Mouse (Mus musculus) G1E (cell line): ENCODE results near the gene Gm48552. TPM values are rescaled to one million over a fixed set of nuclear protein-coding genes. Genes with fewer than 3 reads are reported as not detected.

ENCODE experiments used
- ATAC-seq: 2 replicates; pipeline ENCODE4 v1.8.0; 2016; ENCODE audit warnings: mild to moderate bottlenecking; ENCODE audit not compliant: insufficient number of reproducible peaks, poor library complexity, low FRiP score, severe bottlenecking; ENCODE audit errors: extremely low read depth
- DNase-seq: peaks from one replicate; pipeline ENCODE4 v3.0.0; 2012; ENCODE audit warnings: low spot score
- H3K27me3 ChIP-seq: 2 replicates; pipeline ENCODE4 v1.6.1; 2012; ENCODE audit warnings: mild to moderate bottlenecking, low read length, inconsistent platforms; ENCODE audit not compliant: insufficient read depth
- H3K36me3 ChIP-seq: replicated peaks from 2 replicates; pipeline ENCODE3; 2012; ENCODE audit warnings: mild to moderate bottlenecking, inconsistent platforms
- H3K4me1 ChIP-seq: 2 replicates; pipeline ENCODE4 v1.6.1; 2012; ENCODE audit warnings: low read depth, low read length, inconsistent platforms, mixed read lengths; ENCODE audit not compliant: insufficient read depth
- H3K4me3 ChIP-seq: 2 replicates; pipeline ENCODE4 v1.5.1; 2012; ENCODE audit warnings: low read depth, mild to moderate bottlenecking, inconsistent platforms, low read length, moderate library complexity, mixed read lengths
- H3K9me3 ChIP-seq: replicated peaks from 2 replicates; pipeline ENCODE4 v1.6.1; 2012; ENCODE audit warnings: inconsistent platforms
- CTCF ChIP-seq: IDR thresholded peaks from 2 replicates; pipeline ENCODE4 v1.5.1; 2012; ENCODE audit warnings: low read depth, low read length, inconsistent platforms, mixed read lengths
- GATA1 ChIP-seq: IDR thresholded peaks from 2 replicates; pipeline ENCODE4 v1.6.1; 2012; ENCODE audit warnings: borderline replicate concordance, low read length, inconsistent platforms, mixed read lengths
- GATA2 ChIP-seq: IDR thresholded peaks from 2 replicates; pipeline ENCODE4 v1.6.1; 2012; ENCODE audit warnings: low read depth, low read length, inconsistent platforms, borderline replicate concordance
- POLR2AphosphoS5 ChIP-seq: IDR thresholded peaks from 2 replicates; pipeline ENCODE4 v1.6.1; 2012; ENCODE audit warnings: low read depth, low read length, inconsistent platforms; ENCODE audit not compliant: insufficient replicate concordance
- TAL1 ChIP-seq: conservative IDR thresholded peaks from 2 replicates; pipeline ENCODE4 v1.6.1; 2012; ENCODE audit warnings: low read depth, low read length, inconsistent platforms, mixed read lengths
- polyA plus RNA-seq: library from polyadenylated mRNA; stranded (reverse); fragments of >175 nt; gene quantifications from 2 replicates; pipeline ENCODE4 v1.2.3, GENCODE M21; 2012
- total RNA-seq, 2 experiments: library from RNA; stranded (forward) in 1 of 2; stranded (reverse) in 1 of 2; fragments of 200-1000 nt in 1 of 2; fragments of >200 nt in 1 of 2; fragmentation: Nextera tagmentation in 1 of 2; gene quantifications; 2 replicates each; pipeline ENCODE4 v1.2.3; 2014 to 2017

The Gm48552 gene
- total RNA-seq (2014; fragmentation: Nextera tagmentation) (1.2 and 3.1 TPM in 2 replicates), total RNA-seq (2017) (0.38 and 0.93 TPM in 2 replicates), polyA plus RNA-seq (7.2 and 7.4 TPM in 2 replicates)

DNA sequence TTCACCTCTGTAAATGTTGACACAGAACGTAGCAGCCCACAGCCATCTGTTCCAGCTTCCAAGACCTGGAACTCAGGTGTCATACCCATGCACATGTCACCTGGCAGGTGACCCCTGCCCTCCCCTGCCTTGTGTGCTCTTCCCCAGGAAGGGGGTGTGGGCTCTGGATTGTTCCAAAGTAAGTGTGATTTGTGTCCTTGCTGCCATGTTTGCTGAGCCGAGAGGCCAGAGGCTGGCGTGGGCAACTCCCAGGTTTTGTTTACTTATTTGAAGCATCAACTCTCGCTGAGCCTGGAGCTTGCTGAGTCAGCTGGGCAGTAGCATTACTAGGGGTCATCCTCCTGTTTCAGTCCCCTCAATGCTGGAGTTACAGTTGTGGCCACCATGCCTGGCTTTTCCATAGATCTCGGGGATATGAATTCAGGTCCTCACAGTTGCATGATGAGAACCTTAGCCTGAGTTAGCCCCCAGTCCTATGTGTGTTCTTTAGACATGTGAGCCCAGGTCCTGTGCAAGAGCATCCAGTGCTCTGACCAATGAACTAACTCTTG, at the start of gene Gm48552:
Gene Gm48552 (plus strand): TSS at position 501 of the 551 bp plus-strand sequence.
- DNase-seq (no peak), ATAC-seq (no peak)
- no peak for TF ChIP-seq CTCF
- no peak for TF ChIP-seq GATA1
- no peak for TF ChIP-seq TAL1
- TF ChIP-seq POLR2AphosphoS5 = no peak
- TF ChIP-seq GATA2 = no peak
- peaks cover 63% of the 10 kb centered on the region for H3K4me1 ChIP-seq
- H3K27me3 ChIP-seq = no peaks in the 10 kb centered on the region
- peaks cover 75% of the 10 kb centered on the region for H3K36me3 ChIP-seq
- no peak within 1 kb of the TSS for H3K4me3 ChIP-seq
- no peaks in the 10 kb centered on the region for H3K9me3 ChIP-seq

DNA sequence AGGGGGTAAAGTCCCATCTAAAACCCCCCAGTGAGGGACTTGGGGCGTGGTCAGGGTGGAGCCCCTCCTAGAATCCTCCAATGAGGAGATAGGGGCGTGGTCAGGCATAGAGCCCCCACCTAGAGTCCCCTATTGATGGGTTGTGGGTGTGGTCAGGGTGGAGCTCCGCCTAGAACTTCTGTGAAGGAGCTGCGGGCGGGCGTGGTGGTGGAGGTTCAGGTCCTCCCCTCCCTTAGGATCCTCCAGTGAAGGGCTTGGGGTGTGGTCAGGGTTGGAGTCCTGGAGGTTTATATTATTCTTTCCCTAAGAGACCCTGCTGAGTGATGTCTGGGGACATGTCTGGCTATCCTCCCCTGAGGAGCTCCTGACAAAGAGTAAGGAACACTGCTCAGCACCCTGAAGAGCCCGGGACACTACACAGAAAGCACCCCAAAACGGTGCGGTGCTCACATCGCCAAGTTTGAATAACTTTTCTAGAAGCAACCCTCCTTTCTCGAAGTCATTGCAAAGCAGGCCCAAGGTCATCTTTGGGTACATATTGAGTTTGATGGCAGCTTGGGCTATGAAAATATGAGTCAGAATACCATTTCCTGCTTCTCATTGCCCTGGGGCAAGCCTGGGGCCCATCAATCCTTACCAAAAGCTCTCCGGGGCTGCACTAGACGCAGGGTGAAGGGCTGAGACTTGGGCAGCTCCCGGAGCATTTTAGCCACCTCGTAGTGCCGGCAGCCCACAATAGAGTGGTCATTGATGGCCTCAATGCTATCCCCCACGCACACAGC, 48.1 kb upstream of the Gm48552 start:
- Histone ChIP-seq H3K9me3 (peaks cover 11% of the 10 kb centered on the region; the same call in 1 of the 2 replicates), H3K36me3 (peaks cover 7% of the 10 kb centered on the region), H3K27me3 (peaks cover 42% of the 10 kb centered on the region), H3K4me3 (no peak overlapping the region), H3K4me1 (peaks cover 33% of the 10 kb centered on the region)
- no peak for ATAC-seq
- no peak for DNase-seq
- no peak for TF ChIP-seq CTCF
- TF ChIP-seq GATA2 = no peak
- TF ChIP-seq POLR2AphosphoS5 = no peak
- no peak for TF ChIP-seq GATA1

DNA sequence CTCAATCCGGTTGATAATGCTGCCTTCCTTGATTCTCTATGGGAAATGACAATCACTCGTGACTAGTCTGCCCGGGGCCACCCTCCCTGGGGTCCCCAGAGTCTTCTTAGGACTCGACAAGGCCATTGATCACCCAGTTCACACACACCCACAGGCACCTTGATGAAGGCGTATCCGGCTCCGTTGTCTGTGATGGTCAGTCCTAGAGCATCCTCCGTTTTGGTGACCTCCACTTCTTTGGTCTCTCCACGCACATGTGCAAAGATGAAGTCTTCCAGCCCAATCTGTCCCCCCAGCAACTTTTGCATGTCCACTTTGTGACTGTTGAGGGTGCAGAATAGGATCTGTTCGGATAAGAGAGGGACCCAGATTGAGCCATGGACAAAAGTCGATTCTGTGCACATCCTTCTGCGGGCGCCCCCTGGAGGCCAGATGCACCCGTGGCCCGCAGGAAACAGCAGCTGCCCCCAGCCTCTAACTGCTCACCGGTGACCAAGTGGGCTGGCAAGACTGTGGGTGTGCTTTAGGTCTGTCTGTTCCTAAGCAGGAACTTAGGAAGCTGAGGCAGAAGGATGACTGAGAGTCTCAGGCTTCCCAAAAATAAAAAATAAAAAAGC, 47.4 kb upstream of the Gm48552 start:
- peaks cover 14% of the 10 kb centered on the region for H3K36me3 ChIP-seq
- ATAC-seq (no peak), DNase-seq (peak; percentile 59)
- no peak overlapping the region for H3K4me3 ChIP-seq
- peaks cover 36% of the 10 kb centered on the region for H3K27me3 ChIP-seq
- H3K9me3 ChIP-seq = peaks cover 11% of the 10 kb centered on the region; the same call in 1 of the 2 replicates
- peaks cover 31% of the 10 kb centered on the region for H3K4me1 ChIP-seq
- TF ChIP-seq GATA1 (no peak), POLR2AphosphoS5 (no peak), CTCF (peak; percentile 59; the same call in 1 of the 2 replicates)

DNA sequence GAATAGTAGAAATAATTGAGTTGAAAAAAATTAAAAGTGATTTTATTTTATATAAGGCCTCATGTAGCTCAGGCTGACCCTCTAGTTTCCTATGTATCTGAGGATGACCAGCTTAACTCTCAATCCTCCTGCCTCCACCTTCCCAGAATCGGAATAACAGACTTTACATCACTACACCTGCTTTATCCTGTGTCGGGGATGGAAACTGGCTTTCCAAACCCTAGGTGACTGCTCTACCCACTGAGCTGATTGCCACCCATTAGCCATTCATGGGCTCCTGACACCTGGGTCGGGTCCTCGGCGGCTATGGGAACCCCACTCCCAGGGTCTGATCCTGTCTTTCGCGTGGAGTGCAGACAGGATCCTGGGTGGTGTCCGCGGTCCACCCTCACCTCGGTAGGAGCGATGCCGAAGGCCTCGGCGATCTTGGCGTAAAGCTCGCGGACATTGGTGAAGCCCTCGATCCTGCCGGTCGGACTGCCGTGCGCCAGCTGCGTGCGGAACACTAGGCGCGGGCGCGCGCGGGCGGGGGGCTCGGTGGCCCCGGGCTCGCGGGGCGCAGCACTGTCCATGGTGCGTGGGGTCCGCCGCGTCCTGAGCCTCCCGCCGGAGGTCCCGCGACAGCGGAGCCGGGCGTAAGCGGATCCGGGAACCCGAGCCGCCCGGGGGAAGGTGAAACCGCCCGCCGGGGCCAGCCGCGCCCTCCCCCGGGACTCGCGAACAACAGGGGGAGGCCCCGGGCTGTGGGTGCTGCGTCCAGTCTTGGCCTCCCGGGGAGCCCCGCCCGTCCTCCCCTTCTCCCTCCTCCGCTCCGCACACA, 45.9 kb upstream of the Gm48552 start, which contains the start of gene Gipc3:
Gene Gipc3 (minus strand): TSS at position 581 of the 820 bp plus-strand sequence.
- ATAC-seq = no peak
- Histone ChIP-seq H3K9me3 (peaks cover 9% of the 10 kb centered on the region; the same call in 1 of the 2 replicates), H3K36me3 (peaks cover 29% of the 10 kb centered on the region), H3K27me3 (peaks cover 21% of the 10 kb centered on the region), H3K4me3 (peak within 1 kb of the TSS; percentile 50; the same call in 1 of the 2 replicates), H3K4me1 (peaks cover 41% of the 10 kb centered on the region)
- TF ChIP-seq GATA2 = no peak
- no peak for TF ChIP-seq CTCF
- TF ChIP-seq TAL1 = no peak
- TF ChIP-seq POLR2AphosphoS5 = no peak
- no peak for DNase-seq

DNA sequence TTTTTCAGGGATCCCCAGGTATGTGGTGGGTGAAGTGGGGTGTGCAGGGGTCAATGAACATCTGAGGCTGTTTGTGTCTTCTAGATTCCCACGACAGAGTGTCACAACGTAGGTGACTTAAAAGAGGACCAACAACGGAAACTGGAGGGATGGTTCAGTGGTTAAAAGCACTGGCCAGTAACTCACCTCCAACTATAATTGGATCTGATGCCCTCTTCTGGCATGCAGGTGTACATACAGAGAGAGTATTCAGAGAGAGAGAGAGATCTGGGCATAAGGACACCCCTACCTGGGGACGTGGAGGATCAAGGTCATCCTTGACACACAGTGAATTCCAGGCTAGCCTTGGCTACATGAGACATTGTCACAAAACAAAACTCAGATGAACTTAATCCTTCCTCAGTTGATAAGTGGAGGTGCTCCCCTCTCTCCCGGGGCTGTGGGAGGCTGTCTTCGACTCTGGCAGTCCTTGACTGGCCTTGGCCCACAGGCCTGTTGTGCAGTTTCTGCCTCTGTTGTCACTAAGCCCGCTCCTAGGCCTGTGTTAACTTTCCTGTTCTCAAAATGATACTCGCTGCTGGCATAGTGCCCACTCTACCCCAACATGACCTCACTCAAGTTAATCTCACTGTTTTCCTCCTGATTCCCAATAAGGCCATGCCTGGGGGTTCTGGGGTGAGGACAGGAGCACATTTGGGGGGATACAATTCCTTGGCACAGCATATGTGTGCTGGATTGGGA, 44.2 kb upstream of the Gm48552 start:
- peaks cover 8% of the 10 kb centered on the region; the same call in 1 of the 2 replicates for H3K9me3 ChIP-seq
- no peak for TF ChIP-seq POLR2AphosphoS5
- TF ChIP-seq TAL1 = no peak
- no peak for TF ChIP-seq GATA1
- no peak for TF ChIP-seq CTCF
- TF ChIP-seq GATA2 = no peak
- peaks cover 54% of the 10 kb centered on the region for H3K4me1 ChIP-seq
- ATAC-seq (no peak), DNase-seq (no peak)
- peaks cover 40% of the 10 kb centered on the region for H3K36me3 ChIP-seq
- peaks cover 18% of the 10 kb centered on the region for H3K27me3 ChIP-seq
- H3K4me3 ChIP-seq = no peak overlapping the region
